Mouse (Mus musculus): ENCODE data around the gene Wasf3. TPM values are rescaled to one million over a fixed set of nuclear protein-coding genes. Genes with fewer than 3 reads are reported as not detected.

Wasf3 gene
- polyA plus RNA-seq, 1 experiment from 2014 or later = 14.1 TPM

DNA sequence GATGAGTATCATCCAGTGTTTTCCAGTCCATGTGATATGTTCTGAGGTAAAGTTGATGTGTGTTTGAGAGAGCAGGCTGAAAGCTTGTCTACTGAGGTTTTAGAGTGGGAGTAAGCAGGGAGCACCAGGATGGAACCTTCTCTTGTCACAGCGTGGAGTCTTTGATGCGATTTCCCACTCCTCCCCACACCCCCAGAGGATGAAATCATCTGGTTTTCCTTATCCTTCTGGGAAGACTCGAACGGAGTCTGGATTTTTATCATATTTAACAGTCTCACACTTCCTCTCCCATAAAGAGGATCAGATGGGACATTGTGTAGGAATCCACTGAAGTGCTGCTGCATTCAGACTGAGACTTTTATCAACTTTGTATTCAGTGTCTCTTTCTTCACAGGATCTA is 43.3 kb downstream of the Wasf3 start:
- Histone ChIP-seq H3K4me3 (no peak overlapping the region), H3K4me2 (no peak overlapping the region), H3K36me3 (no peaks in the 10 kb centered on the region), H3K4me1 (replicated peaks) (peaks cover 33% of the 10 kb centered on the region), H3K27me3 (no peaks in the 10 kb centered on the region), H3K27ac (no peak overlapping the region), H3K9ac (no peak overlapping the region), H3K9me3 (no peaks in the 10 kb centered on the region)
- no peak for ATAC-seq (ENCODE audit: low FRiP score)
- WGBS = 83% methylated on average over 4 of the region's 4 CpGs

GRCm38 (mm10) chr5:146431821-146432220 is 47.0 kb downstream of the Wasf3 start:
- 92% methylated on average over 3 of the region's 3 CpGs for WGBS
- no peak overlapping the region for H3K4me2 ChIP-seq
- H3K27me3 ChIP-seq = no peaks in the 10 kb centered on the region
- H3K4me3 ChIP-seq = no peak overlapping the region
- no peaks in the 10 kb centered on the region for H3K9me3 ChIP-seq
- ATAC-seq (ENCODE audit: low FRiP score) = no peak
- no peak overlapping the region for H3K27ac ChIP-seq
- H3K36me3 ChIP-seq = peaks cover 10% of the 10 kb centered on the region
- peaks cover 4% of the 10 kb centered on the region for H3K4me1 ChIP-seq (replicated peaks)
- H3K9ac ChIP-seq = no peak overlapping the region

- Histone ChIP-seq H3K4me2 (no peak overlapping the region), H3K9me3 (no peaks in the 10 kb centered on the region), H3K27me3 (no peaks in the 10 kb centered on the region), H3K4me1 (replicated peaks) (no peaks in the 10 kb centered on the region), H3K9ac (no peak overlapping the region), H3K27ac (no peak overlapping the region), H3K36me3 (peaks cover 15% of the 10 kb centered on the region), H3K4me3 (no peak overlapping the region)
- no peak for ATAC-seq (ENCODE audit: low FRiP score)
- WGBS = 94% methylated on average over 6 of the region's 6 CpGs
These were observed 47.7 kb downstream of the Wasf3 start for GRCm38 (mm10) chr5:146432476-146432875.

- ATAC-seq (ENCODE audit: low FRiP score) = no peak
- peaks cover 40% of the 10 kb centered on the region for H3K36me3 ChIP-seq
- no peak overlapping the region for H3K4me2 ChIP-seq
- no peaks in the 10 kb centered on the region; the same call in 1 of the 2 replicates for H3K9me3 ChIP-seq
- H3K27ac ChIP-seq = no peak overlapping the region
- no peak overlapping the region for H3K4me3 ChIP-seq
- H3K9ac ChIP-seq = no peak overlapping the region
- no peaks in the 10 kb centered on the region for H3K27me3 ChIP-seq
- H3K4me1 ChIP-seq (replicated peaks) = no peaks in the 10 kb centered on the region
- WGBS = 88% methylated on average over 16 of the region's 16 CpGs
These were observed 50.5 kb downstream of the Wasf3 start for GRCm38 (mm10) chr5:146435316-146435715.

GRCm38 (mm10) chr5:146436796-146437195 is 52.0 kb downstream of the Wasf3 start:
- Histone ChIP-seq H3K27ac (no peak overlapping the region), H3K9ac (no peak overlapping the region), H3K27me3 (no peaks in the 10 kb centered on the region), H3K36me3 (peaks cover 49% of the 10 kb centered on the region), H3K9me3 (no peaks in the 10 kb centered on the region; the same call in 1 of the 2 replicates), H3K4me2 (no peak overlapping the region), H3K4me3 (no peak overlapping the region), H3K4me1 (replicated peaks) (no peaks in the 10 kb centered on the region)
- no peak for ATAC-seq (ENCODE audit: low FRiP score)
- WGBS = 91% methylated on average over 11 of the region's 11 CpGs

DNA sequence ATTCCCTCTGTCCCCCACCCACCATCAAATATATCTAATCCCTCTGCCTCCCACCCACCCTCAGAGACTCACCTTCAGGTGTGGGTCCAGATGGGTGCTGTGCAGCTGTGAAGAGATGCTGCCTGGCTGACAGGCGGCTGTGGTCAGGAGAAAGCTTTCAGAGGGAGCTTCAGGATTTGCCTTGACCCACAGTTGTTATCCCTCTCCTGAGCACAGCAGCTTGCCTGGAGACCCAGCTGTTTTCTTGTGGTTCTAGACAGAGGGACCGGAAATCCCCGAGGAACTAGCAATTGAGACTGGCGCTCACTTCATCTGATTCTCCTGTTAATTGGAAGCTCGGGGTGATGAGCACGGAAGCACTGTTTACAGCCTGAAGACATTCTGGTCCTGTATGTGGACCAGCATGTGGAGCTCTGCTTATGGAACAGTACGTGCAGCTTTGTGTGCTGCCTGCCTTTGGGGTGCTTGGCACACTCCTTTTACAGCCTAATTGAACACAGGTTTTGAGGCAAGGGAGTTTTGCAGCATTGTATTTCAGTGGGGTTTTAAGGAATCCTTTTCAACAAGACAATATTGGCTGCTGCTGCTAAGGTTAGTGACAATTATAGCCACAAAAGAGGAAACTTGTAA is 54.5 kb downstream of the Wasf3 start:
- no peak for ATAC-seq (ENCODE audit: low FRiP score)
- Histone ChIP-seq H3K27me3 (no peaks in the 10 kb centered on the region), H3K9ac (no peak overlapping the region), H3K4me2 (no peak overlapping the region), H3K27ac (no peak overlapping the region), H3K4me3 (no peak overlapping the region), H3K4me1 (replicated peaks) (no peaks in the 10 kb centered on the region), H3K9me3 (no peaks in the 10 kb centered on the region; the same call in 1 of the 2 replicates), H3K36me3 (peaks cover 54% of the 10 kb centered on the region)
- WGBS = 89% methylated on average over 7 of the region's 7 CpGs

DNA sequence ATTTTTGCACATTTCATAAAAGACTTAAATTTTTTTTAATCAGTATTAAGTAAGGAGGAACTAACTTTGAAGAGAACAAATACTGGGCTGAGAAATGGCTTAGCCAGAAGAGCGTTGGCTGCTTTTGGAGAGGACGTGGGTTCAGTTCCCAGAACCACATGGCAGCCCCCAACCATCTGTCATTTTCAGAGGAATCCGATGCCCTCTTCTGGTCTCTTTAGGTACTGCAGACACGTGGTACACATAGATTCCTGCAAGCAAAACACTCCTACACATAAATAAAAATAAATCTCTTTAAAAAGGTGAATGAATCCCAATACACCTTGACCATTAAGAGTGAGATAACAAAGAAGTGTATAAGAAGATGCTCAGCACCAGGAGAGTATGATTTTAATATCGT is 55.5 kb downstream of the Wasf3 start:
- H3K9ac ChIP-seq = no peak overlapping the region
- no peaks in the 10 kb centered on the region; the same call in 1 of the 2 replicates for H3K9me3 ChIP-seq
- H3K27ac ChIP-seq = no peak overlapping the region
- 95% methylated on average over 5 of the region's 5 CpGs for WGBS
- no peak overlapping the region for H3K4me3 ChIP-seq
- no peak for ATAC-seq (ENCODE audit: low FRiP score)
- H3K27me3 ChIP-seq = no peaks in the 10 kb centered on the region
- H3K4me1 ChIP-seq (replicated peaks) = no peaks in the 10 kb centered on the region
- H3K36me3 ChIP-seq = peaks cover 52% of the 10 kb centered on the region
- no peak overlapping the region for H3K4me2 ChIP-seq

DNA sequence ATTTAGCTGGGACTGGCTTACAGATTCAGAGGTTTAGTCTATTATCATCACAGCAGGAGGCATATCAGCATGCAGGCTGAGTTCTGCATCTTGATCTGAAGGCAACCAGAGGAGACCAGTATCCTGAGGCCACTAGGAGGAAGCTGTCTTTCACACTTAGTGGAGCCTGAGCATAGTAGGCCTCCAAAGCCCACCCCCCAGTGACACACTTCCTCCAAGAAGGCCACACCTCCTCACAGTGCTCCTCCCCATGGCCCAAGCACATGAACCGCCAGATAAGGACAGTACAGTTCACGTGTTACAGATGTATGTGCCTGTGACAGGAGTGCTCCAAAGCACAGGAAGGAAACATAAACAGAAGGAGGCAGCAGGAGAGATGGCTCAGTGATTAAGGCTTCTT is 58.0 kb downstream of the Wasf3 start:
- no peaks in the 10 kb centered on the region; the same call in 1 of the 2 replicates for H3K9me3 ChIP-seq
- H3K4me3 ChIP-seq = no peak overlapping the region
- no peak for ATAC-seq (ENCODE audit: low FRiP score)
- H3K4me2 ChIP-seq = no peak overlapping the region
- no peak overlapping the region for H3K27ac ChIP-seq
- H3K36me3 ChIP-seq = peaks cover 41% of the 10 kb centered on the region
- H3K4me1 ChIP-seq (replicated peaks) = no peaks in the 10 kb centered on the region
- no peaks in the 10 kb centered on the region for H3K27me3 ChIP-seq
- WGBS = 91% methylated on average over 2 of the region's 2 CpGs
- no peak overlapping the region for H3K9ac ChIP-seq

DNA sequence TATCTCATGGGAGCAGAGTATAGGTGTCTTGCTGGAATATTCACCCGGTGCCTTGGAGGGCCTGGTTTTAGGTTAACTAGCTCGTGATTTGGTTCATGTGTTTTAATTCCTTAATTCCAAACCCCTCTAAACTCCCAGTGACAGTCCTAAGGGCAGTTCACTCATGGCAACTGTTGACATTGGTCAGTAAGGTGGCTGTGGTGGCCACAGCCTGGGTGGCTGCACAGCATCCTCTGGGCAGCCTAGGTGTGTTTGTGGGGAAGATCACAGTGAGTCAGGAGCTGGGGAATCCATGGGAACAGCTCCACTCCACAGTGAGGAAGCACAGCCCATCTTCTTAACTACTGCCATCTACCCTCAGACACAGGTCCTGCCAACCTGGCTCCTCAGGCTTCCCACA is 61.8 kb downstream of the Wasf3 start:
- no peaks in the 10 kb centered on the region for H3K4me1 ChIP-seq (replicated peaks)
- 94% methylated on average over 2 of the region's 2 CpGs for WGBS
- H3K9ac ChIP-seq = no peak overlapping the region
- no peak for ATAC-seq (ENCODE audit: low FRiP score)
- peaks cover 16% of the 10 kb centered on the region for H3K36me3 ChIP-seq
- H3K4me3 ChIP-seq = no peak overlapping the region
- no peaks in the 10 kb centered on the region for H3K27me3 ChIP-seq
- no peak overlapping the region for H3K27ac ChIP-seq
- no peak overlapping the region for H3K4me2 ChIP-seq
- no peaks in the 10 kb centered on the region for H3K9me3 ChIP-seq

GRCm38 (mm10) chr5:146451592-146452254 is 66.9 kb downstream of the Wasf3 start:
- Histone ChIP-seq H3K27ac (no peak overlapping the region), H3K36me3 (peaks cover 49% of the 10 kb centered on the region), H3K27me3 (no peaks in the 10 kb centered on the region), H3K4me3 (no peak overlapping the region), H3K4me1 (replicated peaks) (no peaks in the 10 kb centered on the region), H3K4me2 (no peak overlapping the region), H3K9me3 (no peaks in the 10 kb centered on the region), H3K9ac (no peak overlapping the region)
- no peak; the same call in 1 of the 2 replicates for ATAC-seq (ENCODE audit: low FRiP score)
- WGBS = 65% methylated on average over 11 of the region's 11 CpGs

DNA sequence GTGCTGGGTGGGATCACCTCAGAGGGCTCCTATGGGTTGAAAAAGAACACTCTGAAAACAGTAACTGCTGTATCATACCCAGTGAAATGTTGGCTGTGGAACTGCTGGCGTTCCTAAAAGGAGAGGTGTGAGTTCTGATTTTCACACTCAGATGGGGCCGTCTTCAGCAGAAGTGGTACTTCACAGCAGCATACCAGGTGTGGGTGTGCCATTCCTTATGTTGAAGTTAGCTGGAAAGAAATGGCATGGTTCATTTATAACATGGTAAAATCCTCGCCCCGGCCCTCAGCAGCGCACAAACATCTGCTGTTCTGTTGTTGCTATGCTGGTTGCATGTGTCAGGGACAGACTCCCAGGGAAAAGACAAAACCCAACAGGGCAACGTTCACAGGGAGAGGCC is 68.8 kb downstream of the Wasf3 start:
- 95% methylated on average over 6 of the region's 6 CpGs for WGBS
- no peak overlapping the region for H3K4me3 ChIP-seq
- no peaks in the 10 kb centered on the region for H3K27me3 ChIP-seq
- peaks cover 44% of the 10 kb centered on the region for H3K36me3 ChIP-seq
- H3K9ac ChIP-seq = no peak overlapping the region
- ATAC-seq (ENCODE audit: low FRiP score) = no peak
- no peak overlapping the region for H3K4me2 ChIP-seq
- no peaks in the 10 kb centered on the region for H3K4me1 ChIP-seq (replicated peaks)
- no peaks in the 10 kb centered on the region for H3K9me3 ChIP-seq
- H3K27ac ChIP-seq = no peak overlapping the region

DNA sequence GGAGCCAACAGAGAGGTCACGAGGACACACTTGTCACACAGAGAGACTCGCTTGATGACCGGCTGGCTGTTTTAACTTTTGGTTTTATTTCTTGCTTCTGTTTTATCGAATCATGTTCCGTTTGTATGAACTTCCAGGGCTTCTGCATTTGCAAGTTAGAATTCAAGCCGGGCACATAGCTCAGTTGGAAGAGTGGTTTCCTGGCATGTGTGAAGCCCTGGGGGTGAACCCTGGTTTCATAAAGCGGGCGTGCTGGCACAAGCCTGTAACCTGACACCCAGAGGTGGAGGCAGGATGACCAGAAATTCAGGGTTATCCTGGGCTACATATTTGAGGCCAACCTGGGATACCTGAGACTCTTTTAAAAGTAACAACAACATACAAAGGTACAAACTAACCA is 76.8 kb downstream of the Wasf3 start:
- Histone ChIP-seq H3K4me3 (no peak overlapping the region), H3K36me3 (peaks cover 57% of the 10 kb centered on the region), H3K27me3 (no peaks in the 10 kb centered on the region), H3K9me3 (no peaks in the 10 kb centered on the region), H3K4me1 (replicated peaks) (no peaks in the 10 kb centered on the region), H3K27ac (no peak overlapping the region), H3K4me2 (no peak overlapping the region), H3K9ac (no peak overlapping the region)
- 85% methylated on average over 8 of the region's 8 CpGs for WGBS
- ATAC-seq (ENCODE audit: low FRiP score) = no peak

DNA sequence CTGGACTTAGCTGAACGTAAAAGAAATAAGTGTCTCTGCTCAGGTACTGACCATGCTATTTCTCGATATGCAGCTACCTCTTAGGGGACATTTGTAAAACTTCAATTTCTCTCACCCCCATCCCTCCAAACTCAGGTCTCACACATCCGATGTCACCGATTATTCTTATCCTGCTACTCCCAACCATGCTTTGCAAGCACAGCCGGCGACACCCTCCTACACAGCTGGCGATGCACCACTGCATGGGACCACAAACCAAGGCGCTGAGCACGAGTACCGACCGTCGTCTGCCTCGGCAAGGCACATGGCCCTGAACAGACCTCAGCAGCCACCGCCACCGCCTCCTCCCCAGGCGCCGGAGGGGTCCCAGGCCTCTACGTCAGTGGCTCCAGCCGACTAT is 81.9 kb downstream of the Wasf3 start:
- H3K27me3 ChIP-seq = no peaks in the 10 kb centered on the region
- H3K9ac ChIP-seq = no peak overlapping the region; the same call in 1 of the 2 replicates
- no peak overlapping the region for H3K27ac ChIP-seq
- H3K4me3 ChIP-seq = no peak overlapping the region
- H3K4me2 ChIP-seq = no peak overlapping the region
- H3K4me1 ChIP-seq (replicated peaks) = no peaks in the 10 kb centered on the region
- 95% methylated on average over 19 of the region's 19 CpGs for WGBS
- H3K36me3 ChIP-seq = peaks cover 71% of the 10 kb centered on the region
- no peak for ATAC-seq (ENCODE audit: low FRiP score)
- H3K9me3 ChIP-seq = no peaks in the 10 kb centered on the region
